Mouse (Mus musculus) testis, adult 2 months (tissue): ENCODE measurements around the gene Fry. TPM values are rescaled to one million over a fixed set of nuclear protein-coding genes. Genes with fewer than 3 reads are reported as not detected.

ENCODE experiments used
- H3K27ac ChIP-seq: fragments of 200-500 bp; 2 replicates; pipeline ENCODE4 v1.5.1; 2012; ENCODE audit warnings: low read depth, low read length; ENCODE audit not compliant: control insufficient read depth, insufficient read depth
- H3K27me3 ChIP-seq: fragments of 200-500 bp; 2 replicates; pipeline ENCODE4 v1.6.1; 2012; ENCODE audit warnings: mild to moderate bottlenecking, low read length, moderate library complexity; ENCODE audit not compliant: control insufficient read depth, insufficient read depth
- H3K36me3 ChIP-seq: fragments of 200-500 bp; 2 replicates; pipeline ENCODE4 v1.6.1; 2012; ENCODE audit warnings: mild to moderate bottlenecking, low read length; ENCODE audit not compliant: control insufficient read depth, insufficient read depth
- H3K4me1 ChIP-seq: fragments of 200-500 bp; 2 replicates; pipeline ENCODE4 v1.6.1; 2012; ENCODE audit warnings: low read length; ENCODE audit not compliant: control insufficient read depth, insufficient read depth
- H3K4me3 ChIP-seq: fragments of 200-500 bp; 2 replicates; pipeline ENCODE4 v1.5.1; 2012; ENCODE audit warnings: low read depth, mild to moderate bottlenecking, low read length, moderate library complexity, mixed read lengths; ENCODE audit not compliant: control insufficient read depth
- CTCF ChIP-seq: fragments of 200-500 bp; IDR thresholded peaks from 2 replicates; pipeline ENCODE4 v1.5.1; 2012; ENCODE audit warnings: low read depth, mild to moderate bottlenecking, inconsistent platforms, low read length, moderate library complexity; ENCODE audit not compliant: control insufficient read depth, insufficient read depth, insufficient replicate concordance
- POLR2A ChIP-seq: fragments of 200-500 bp; IDR thresholded peaks from 2 replicates; pipeline ENCODE4 v1.6.1; 2012; ENCODE audit warnings: low read depth, mild to moderate bottlenecking, inconsistent platforms, low read length, moderate library complexity; ENCODE audit not compliant: control insufficient read depth
- polyA plus RNA-seq: library from polyadenylated mRNA; depleted of rRNA; stranded (reverse); fragments of >200 nt; gene quantifications from 2 replicates; pipeline ENCODE4 v1.2.3, GENCODE M21; 2012

Fry gene
- polyA plus RNA-seq, 1 experiment = 8.4 TPM

DNA sequence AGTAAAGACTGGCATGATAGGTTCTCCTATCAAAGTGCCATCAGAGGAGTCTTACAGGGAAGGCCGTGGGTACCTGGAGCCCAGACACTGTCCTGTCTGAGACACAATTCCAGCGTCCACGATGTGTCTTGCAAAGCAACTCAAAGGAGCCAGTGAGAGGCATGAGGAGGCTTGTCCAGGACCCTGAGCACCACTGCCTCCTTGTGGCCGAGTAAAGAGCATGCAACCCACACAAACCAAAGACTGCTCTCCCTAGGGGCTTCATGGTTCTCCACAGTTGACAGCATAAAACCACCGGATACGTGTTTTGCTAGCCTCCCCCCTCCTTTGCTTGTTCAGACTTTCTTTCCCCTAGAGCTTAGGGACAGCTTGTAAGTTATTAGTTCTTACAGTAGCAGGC lies 39.2 kb downstream of the Fry start:
- no peaks in the 10 kb centered on the region for H3K27me3 ChIP-seq
- no peak overlapping the region for H3K4me3 ChIP-seq
- no peaks in the 10 kb centered on the region for H3K4me1 ChIP-seq
- TF ChIP-seq CTCF = peak; percentile 73; the same call in 1 of the 2 replicates
- no peak for TF ChIP-seq POLR2A
- H3K27ac ChIP-seq = no peak overlapping the region
- no peaks in the 10 kb centered on the region for H3K36me3 ChIP-seq

DNA sequence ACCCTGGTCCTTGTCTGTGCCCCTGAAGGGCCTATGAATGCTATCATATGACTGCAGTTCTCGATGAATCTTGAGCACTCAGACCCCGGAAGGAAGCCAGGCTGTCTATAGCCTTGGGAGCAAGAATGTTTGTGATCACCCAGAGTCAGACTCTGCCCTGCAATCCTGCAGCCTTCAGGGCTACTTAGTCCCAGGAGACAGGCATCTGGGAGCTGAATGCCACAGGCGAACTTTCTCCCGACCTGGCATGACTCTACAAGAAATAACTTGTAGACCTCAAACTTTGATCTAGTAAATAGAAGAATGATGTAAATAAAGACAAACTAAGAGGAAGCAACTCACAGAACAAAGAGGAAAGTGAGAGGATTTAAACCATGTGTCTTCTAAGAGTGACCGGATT lies 40.7 kb downstream of the Fry start:
- H3K27ac ChIP-seq = no peak overlapping the region
- no peaks in the 10 kb centered on the region for H3K27me3 ChIP-seq
- H3K4me3 ChIP-seq = no peak overlapping the region
- no peaks in the 10 kb centered on the region for H3K4me1 ChIP-seq
- H3K36me3 ChIP-seq = no peaks in the 10 kb centered on the region
- TF ChIP-seq CTCF = no peak

DNA sequence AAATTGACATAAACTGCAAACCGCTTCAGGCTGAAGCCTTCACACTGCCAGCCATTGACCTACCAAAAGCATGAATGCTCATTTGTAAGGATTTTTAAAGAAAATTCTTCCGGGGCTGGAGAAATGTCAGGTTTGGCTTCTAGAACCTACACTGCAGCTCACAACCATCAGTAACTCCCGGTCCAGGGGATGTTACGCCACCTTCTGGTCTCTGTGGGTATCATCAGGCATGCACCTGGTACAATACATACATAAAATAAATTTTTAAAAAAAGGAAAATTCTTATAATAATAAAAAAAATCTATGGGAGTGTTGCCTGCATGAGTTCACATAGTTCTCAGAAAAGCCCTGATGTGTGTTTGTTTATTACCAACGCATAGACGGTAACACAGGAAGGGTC lies 42.7 kb downstream of the Fry start:
- H3K27ac ChIP-seq = no peak overlapping the region
- no peaks in the 10 kb centered on the region for H3K27me3 ChIP-seq
- no peaks in the 10 kb centered on the region for H3K4me1 ChIP-seq
- TF ChIP-seq CTCF (no peak), POLR2A (no peak)
- no peaks in the 10 kb centered on the region for H3K36me3 ChIP-seq
- no peak overlapping the region for H3K4me3 ChIP-seq

DNA sequence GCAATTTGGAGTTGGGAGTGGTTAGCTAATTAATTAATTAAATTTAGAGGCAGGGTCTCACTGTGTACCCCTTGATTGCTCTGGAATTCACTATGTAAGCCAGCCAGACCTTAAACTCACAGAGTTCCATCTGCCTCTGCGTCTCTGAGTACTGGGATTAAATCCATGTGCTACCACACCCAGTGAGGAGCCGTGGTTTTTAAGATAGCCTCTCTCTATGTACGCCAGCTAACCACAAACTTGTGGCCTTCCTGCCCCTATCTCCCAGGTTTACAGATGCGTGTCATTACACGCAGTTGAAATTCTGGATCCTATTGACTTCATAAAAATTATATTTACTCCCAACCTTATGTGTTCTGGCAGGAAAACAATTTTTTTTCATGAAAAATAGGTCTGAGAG lies 43.5 kb downstream of the Fry start:
- no peaks in the 10 kb centered on the region for H3K36me3 ChIP-seq
- H3K27ac ChIP-seq = no peak overlapping the region
- no peak for TF ChIP-seq POLR2A
- no peak overlapping the region for H3K4me3 ChIP-seq
- H3K27me3 ChIP-seq = no peaks in the 10 kb centered on the region
- H3K4me1 ChIP-seq = no peaks in the 10 kb centered on the region

GRCm38 (mm10) chr5:150164671-150165070 lies 46.2 kb downstream of the Fry start:
- H3K4me1 ChIP-seq = no peaks in the 10 kb centered on the region
- no peak for TF ChIP-seq CTCF
- TF ChIP-seq POLR2A = no peak
- no peak overlapping the region for H3K4me3 ChIP-seq
- H3K27ac ChIP-seq = no peak overlapping the region
- no peaks in the 10 kb centered on the region for H3K27me3 ChIP-seq
- no peaks in the 10 kb centered on the region for H3K36me3 ChIP-seq

DNA sequence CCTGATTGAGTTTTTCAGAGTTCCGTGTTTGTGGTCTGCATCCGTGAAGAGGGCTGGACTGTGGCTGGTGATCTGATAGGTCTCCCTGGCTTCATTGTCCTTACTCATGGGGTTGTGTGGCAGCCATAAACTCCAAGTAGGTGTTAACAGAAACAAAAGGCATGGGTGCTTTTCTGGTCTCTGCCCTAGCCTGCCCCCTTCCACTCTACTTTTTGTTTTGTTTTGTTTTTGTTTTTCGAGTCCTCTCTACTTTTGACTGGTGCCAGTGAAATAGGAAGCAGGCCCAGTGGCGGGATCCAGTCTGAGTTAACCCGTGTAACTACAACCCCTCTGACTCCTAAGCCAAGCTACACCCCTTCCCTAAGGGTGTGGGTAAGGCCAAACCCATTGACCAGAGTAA lies 48.4 kb downstream of the Fry start:
- Histone ChIP-seq H3K36me3 (no peaks in the 10 kb centered on the region), H3K27me3 (no peaks in the 10 kb centered on the region), H3K4me1 (no peaks in the 10 kb centered on the region; the same call in 1 of the 2 replicates), H3K27ac (no peak overlapping the region), H3K4me3 (no peak overlapping the region)
- no peak for TF ChIP-seq CTCF

DNA sequence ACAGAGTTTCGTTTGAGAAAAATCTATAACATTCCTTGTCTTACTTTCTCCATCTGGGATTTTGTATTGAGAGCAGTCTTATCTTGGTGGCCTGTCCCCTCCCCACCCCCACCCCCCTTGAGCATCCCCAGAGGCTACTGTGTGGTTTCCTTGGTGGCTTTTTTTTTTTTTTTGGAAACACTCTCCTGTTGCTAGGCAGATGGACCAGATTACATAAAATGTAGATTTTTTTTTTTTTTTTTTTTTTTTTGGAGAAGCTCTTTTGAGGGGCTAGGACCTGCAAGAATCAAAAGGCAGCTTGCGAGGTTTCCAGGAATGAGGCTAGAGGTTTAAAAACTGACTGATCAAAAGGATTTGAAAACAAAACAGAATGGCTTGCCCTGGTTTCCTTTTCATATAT lies 48.8 kb downstream of the Fry start:
- no peak overlapping the region for H3K4me3 ChIP-seq
- H3K27me3 ChIP-seq = no peaks in the 10 kb centered on the region
- no peak for TF ChIP-seq CTCF
- TF ChIP-seq POLR2A = no peak
- no peaks in the 10 kb centered on the region for H3K36me3 ChIP-seq
- H3K27ac ChIP-seq = no peak overlapping the region
- no peaks in the 10 kb centered on the region; the same call in 1 of the 2 replicates for H3K4me1 ChIP-seq

- TF ChIP-seq CTCF = peak; percentile 55; the same call in 1 of the 2 replicates
- TF ChIP-seq POLR2A = no peak
- H3K27me3 ChIP-seq = no peaks in the 10 kb centered on the region
- H3K4me3 ChIP-seq = no peak overlapping the region
- H3K4me1 ChIP-seq = no peaks in the 10 kb centered on the region; the same call in 1 of the 2 replicates
- no peaks in the 10 kb centered on the region for H3K36me3 ChIP-seq
- H3K27ac ChIP-seq = no peak overlapping the region
These were observed 50.3 kb downstream of the Fry start for GRCm38 (mm10) chr5:150168712-150169111.
